Mouse (Mus musculus): ENCODE data around the gene Baat. TPM values are rescaled to one million over a fixed set of nuclear protein-coding genes. Genes with fewer than 3 reads are reported as not detected.

Gene Baat
- polyA plus RNA-seq (2015; fragmentation: Nextera tagmentation; extraction: Ambion mirVana): 0.22 TPM in 1 of 2 replicates, not detected in the other

DNA sequence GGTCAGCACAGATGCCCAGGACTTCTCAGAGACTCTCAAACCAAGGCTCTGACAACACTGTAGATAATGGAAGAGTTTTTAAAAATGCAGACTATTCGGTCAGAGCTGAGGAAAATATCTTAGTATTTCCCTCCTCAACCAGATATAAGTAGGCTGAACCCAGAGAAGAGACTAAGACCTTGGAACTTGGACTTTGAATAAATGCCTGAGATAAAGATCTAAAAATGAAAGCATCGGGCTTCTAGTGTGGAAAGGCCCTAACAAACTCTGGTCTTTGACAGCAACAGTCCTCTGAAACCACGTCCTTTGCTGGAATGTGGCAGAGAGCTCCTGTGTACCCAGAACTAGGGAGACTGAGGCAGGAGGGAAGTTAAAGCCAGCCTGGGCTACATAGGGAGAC lies at the start of gene Baat:
Baat (minus strand) TSS at position 172 of the 400 bp plus-strand sequence.
- H3K27ac ChIP-seq (replicated peaks): no peak within 1 kb of the TSS
- ATAC-seq (ENCODE audit: insufficient number of reproducible peaks, low FRiP score, low TSS enrichment, low read depth): no peak
- 73% methylated on average over 3 of the region's 3 CpGs for WGBS
- H3K4me3 ChIP-seq (replicated peaks): no peak within 1 kb of the TSS
- no peaks in the 10 kb centered on the region for H3K36me3 ChIP-seq
- no peaks in the 10 kb centered on the region for H3K9me3 ChIP-seq (replicated peaks)
- no peaks in the 10 kb centered on the region for H3K27me3 ChIP-seq
- H3K4me2 ChIP-seq (replicated peaks): no peak within 1 kb of the TSS
- H3K9ac ChIP-seq: no peak within 1 kb of the TSS
- no peaks in the 10 kb centered on the region for H3K4me1 ChIP-seq

DNA sequence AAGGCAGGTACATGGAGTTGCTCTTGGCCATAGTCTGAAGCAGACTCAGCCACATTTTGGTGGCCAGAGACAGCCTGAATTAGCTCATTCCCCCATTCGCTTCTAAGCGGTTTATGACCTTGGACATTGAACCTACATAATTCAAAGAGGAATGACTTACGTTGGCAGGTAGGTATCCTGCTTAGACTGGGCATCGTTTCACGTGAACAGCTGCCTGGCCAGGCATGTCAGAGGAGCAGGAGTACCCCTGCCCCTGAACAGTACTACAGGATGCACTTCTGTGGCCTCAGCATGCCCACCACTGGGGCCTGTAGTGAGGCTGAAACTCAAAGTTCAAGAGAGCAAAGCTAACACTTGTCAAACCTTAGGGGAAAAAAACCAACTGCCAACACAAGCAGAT lies 47.0 kb upstream of the Baat start:
- H3K9me3 ChIP-seq (replicated peaks): no peaks in the 10 kb centered on the region
- no peak overlapping the region for H3K4me3 ChIP-seq (replicated peaks)
- H3K36me3 ChIP-seq: no peaks in the 10 kb centered on the region
- no peak overlapping the region for H3K27ac ChIP-seq (replicated peaks)
- ATAC-seq (ENCODE audit: insufficient number of reproducible peaks, low FRiP score, low TSS enrichment, low read depth): no peak
- no peak overlapping the region for H3K9ac ChIP-seq
- 88% methylated on average over 5 of the region's 5 CpGs for WGBS
- H3K4me1 ChIP-seq: no peaks in the 10 kb centered on the region
- H3K4me2 ChIP-seq (replicated peaks): no peak overlapping the region
- no peaks in the 10 kb centered on the region for H3K27me3 ChIP-seq

DNA sequence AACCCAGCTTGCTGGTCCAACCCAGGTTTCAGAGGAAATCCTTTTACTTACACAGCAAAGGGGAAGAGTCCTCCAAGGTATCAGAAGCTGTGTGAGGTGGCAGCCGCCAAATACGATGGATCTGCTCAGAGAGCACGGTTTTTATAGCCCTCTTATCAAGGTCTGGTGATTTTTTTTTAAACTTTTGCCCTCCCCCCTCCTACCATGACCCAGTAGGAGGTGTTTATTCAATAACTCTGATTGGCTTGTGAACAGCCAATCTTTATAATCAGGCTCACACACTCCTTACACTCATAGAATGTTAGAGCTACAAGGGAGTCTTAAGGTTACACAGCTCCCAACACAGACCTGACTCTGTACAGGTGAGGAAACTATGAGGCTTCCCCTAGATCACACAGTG lies 43.0 kb upstream of the Baat start, which contains the start of gene Aldob:
Aldob (minus strand) TSS at position 164 of the 400 bp plus-strand sequence.
- no peak within 1 kb of the TSS for H3K4me3 ChIP-seq (replicated peaks)
- no peaks in the 10 kb centered on the region for H3K36me3 ChIP-seq
- WGBS: 70% methylated on average over 3 of the region's 3 CpGs
- no peak within 1 kb of the TSS for H3K27ac ChIP-seq (replicated peaks)
- no peaks in the 10 kb centered on the region for H3K9me3 ChIP-seq (replicated peaks)
- H3K4me2 ChIP-seq (replicated peaks): no peak within 1 kb of the TSS
- no peaks in the 10 kb centered on the region for H3K4me1 ChIP-seq
- no peak within 1 kb of the TSS for H3K9ac ChIP-seq
- H3K27me3 ChIP-seq: no peaks in the 10 kb centered on the region
- no peak for ATAC-seq (ENCODE audit: insufficient number of reproducible peaks, low FRiP score, low TSS enrichment, low read depth)

DNA sequence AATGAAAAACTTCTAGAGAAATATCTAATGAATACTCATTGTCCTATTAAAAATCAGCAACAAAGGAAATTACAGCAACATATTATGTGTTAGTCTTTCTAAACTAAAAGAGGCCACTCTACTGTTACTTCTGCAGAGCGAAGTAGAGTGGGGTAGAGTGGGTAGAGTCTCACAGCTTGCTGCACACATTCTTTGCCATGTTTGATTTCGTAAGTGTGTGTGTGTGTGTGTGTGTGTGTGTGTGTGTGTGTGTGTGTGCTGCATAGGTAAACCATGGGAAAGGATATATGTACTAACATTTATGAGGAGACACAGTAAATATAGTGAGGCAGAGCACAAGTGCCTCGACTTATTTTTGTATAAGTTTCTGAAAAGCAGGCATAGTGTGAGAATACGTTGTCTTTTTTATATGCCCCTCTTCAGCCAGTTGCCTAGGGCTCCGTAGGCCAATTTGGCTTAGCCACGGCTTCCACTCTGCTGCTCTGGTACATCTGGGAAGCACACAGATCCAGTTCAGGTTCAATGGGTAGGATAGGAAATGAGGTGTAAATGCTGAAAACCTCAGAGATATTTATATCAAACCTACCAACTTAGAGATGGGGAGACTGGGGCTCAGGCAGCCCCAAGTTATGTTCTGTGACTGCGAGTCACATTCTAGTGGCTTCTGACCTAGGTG lies 41.3 kb upstream of the Baat start:
- Histone ChIP-seq H3K9me3 (replicated peaks) (no peaks in the 10 kb centered on the region), H3K4me3 (replicated peaks) (no peak overlapping the region), H3K9ac (no peak overlapping the region), H3K27ac (replicated peaks) (no peak overlapping the region), H3K36me3 (no peaks in the 10 kb centered on the region), H3K4me2 (replicated peaks) (no peak overlapping the region), H3K4me1 (no peaks in the 10 kb centered on the region), H3K27me3 (no peaks in the 10 kb centered on the region)
- ATAC-seq (ENCODE audit: insufficient number of reproducible peaks, low FRiP score, low TSS enrichment, low read depth): no peak
- 85% methylated on average over 7 of the region's 7 CpGs for WGBS

DNA sequence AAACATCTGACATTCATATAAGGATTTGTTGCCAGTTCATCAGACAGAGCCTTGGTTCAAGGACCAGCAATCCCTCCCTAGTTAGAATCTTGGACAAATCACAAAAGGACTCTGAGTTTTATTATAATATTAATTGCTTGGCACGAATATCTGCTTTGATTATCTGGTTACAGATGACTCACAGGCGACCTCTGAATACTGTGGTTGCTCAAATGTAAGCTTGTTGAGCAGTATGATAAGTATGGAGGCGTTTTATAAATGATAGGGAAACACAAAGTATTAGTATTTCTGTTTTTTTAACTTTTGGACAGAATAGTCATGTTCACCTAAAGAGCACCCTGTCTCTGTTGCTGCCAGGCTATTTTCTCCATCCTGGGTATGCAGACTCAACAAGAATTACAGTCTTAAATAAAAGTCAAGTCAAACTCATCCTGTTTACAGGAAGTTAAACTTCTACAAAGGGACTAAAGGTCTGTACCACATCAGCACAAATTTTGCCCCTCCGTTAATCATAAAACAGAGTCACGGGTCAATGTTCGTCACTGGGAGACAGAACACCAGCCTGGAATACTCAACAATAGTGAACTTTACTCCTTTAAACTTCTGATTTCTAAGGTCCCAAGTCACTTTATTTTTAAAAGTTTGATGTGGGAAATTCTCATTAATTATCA lies 40.7 kb upstream of the Baat start:
- no peaks in the 10 kb centered on the region for H3K9me3 ChIP-seq (replicated peaks)
- H3K4me3 ChIP-seq (replicated peaks): no peak overlapping the region
- no peaks in the 10 kb centered on the region for H3K27me3 ChIP-seq
- no peaks in the 10 kb centered on the region for H3K36me3 ChIP-seq
- no peak overlapping the region for H3K27ac ChIP-seq (replicated peaks)
- no peaks in the 10 kb centered on the region for H3K4me1 ChIP-seq
- H3K9ac ChIP-seq: no peak overlapping the region
- 68% methylated on average over 6 of the region's 6 CpGs for WGBS
- no peak overlapping the region for H3K4me2 ChIP-seq (replicated peaks)
- ATAC-seq (ENCODE audit: insufficient number of reproducible peaks, low FRiP score, low TSS enrichment, low read depth): no peak

DNA sequence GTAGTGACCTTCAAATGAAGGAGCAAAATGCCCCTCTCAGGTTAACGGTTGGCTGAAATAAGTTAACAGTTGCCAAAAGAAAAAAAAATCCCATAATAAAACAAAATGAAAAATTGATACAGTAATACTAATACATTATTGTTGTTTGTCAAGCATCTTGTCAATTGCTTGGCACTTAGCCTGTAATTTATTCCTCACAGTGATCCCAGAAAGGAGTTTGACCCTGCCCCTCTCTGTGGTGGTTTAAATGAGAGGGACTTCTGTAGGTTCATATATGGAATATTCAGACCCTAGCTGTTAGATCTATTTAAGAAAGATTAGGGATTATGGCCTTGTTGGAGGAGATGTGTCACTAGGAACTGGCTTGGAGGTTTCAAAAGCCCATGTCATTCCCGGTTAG lies 39.7 kb upstream of the Baat start:
- Histone ChIP-seq H3K27me3 (no peaks in the 10 kb centered on the region), H3K4me3 (replicated peaks) (no peak overlapping the region), H3K4me1 (no peaks in the 10 kb centered on the region), H3K9ac (no peak overlapping the region), H3K9me3 (replicated peaks) (no peaks in the 10 kb centered on the region), H3K36me3 (no peaks in the 10 kb centered on the region), H3K27ac (replicated peaks) (no peak overlapping the region), H3K4me2 (replicated peaks) (no peak overlapping the region)
- 83% methylated on average over 2 of the region's 2 CpGs for WGBS
- ATAC-seq (ENCODE audit: insufficient number of reproducible peaks, low FRiP score, low TSS enrichment, low read depth): no peak

DNA sequence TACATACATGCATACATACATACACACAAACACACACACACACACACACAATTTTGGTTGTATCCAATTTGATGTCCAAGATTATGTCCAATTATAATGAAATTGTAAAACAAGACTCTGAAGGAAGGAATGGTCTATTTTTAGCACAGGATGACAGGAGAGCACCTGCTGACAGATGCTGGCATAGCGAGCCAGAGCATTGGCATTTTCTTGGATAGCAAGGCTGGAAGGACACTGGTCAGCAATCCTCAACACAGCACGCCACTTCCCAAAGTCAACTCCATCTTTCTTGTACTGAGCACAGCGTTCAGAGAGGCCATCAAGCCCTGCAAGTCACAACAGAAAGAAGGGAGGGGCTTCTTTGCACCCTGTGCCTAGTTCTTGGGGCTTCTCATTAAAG lies 34.6 kb upstream of the Baat start:
- Histone ChIP-seq H3K9ac (no peak overlapping the region), H3K4me1 (no peaks in the 10 kb centered on the region), H3K9me3 (replicated peaks) (no peaks in the 10 kb centered on the region), H3K4me2 (replicated peaks) (no peak overlapping the region), H3K27ac (replicated peaks) (no peak overlapping the region), H3K27me3 (no peaks in the 10 kb centered on the region), H3K36me3 (no peaks in the 10 kb centered on the region), H3K4me3 (replicated peaks) (no peak overlapping the region)
- ATAC-seq (ENCODE audit: insufficient number of reproducible peaks, low FRiP score, low TSS enrichment, low read depth): no peak
- 64% methylated on average over 3 of the region's 3 CpGs for WGBS

DNA sequence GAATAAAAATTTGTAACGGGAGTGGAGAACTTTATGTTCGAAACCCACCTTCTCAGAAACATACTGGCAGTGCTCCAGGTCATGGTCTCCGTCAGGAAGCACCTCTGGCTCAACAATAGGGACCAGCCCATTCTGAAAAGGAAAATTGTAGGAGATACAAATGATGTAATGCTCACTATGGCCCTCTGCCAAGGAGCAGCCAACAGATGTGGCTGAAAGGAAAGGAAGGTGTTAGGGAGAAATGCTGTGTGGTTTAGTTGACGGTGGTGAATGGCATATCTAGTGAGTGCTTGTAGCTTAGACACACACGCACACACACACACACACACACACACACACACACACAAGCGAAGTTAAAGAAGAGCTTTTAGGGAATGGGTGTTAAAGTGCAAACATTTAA lies 33.3 kb upstream of the Baat start:
- no peak for ATAC-seq (ENCODE audit: insufficient number of reproducible peaks, low FRiP score, low TSS enrichment, low read depth)
- Histone ChIP-seq H3K27me3 (no peaks in the 10 kb centered on the region), H3K4me1 (no peaks in the 10 kb centered on the region), H3K9me3 (replicated peaks) (no peaks in the 10 kb centered on the region), H3K9ac (no peak overlapping the region), H3K4me3 (replicated peaks) (no peak overlapping the region), H3K27ac (replicated peaks) (no peak overlapping the region), H3K36me3 (no peaks in the 10 kb centered on the region), H3K4me2 (replicated peaks) (no peak overlapping the region)
- WGBS: 57% methylated on average over 6 of the region's 6 CpGs

DNA sequence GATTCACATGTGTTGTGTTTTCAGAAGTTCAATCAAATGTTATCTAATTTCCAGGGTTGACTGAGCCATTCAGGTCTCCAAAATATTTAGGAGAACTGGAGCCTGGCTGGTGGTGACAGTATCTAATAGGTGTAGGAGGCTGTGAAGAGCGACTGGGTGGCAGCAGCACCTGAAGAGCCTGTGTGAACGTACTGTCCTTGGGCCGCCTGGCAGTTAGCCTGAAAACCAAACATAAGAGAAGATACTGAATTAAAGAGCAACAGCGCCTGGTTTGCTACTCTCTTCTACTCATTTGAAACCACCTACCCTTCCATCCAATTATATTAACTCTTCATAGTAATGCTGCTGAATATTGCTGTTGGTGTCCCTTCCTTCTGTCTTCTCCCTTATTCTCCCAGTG lies 30.3 kb upstream of the Baat start:
- Histone ChIP-seq H3K4me3 (replicated peaks) (no peak overlapping the region), H3K36me3 (0 out of 2 replicates have a peak, but pooled peaks cover 6% of the 10 kb centered on the region), H3K27me3 (no peaks in the 10 kb centered on the region), H3K4me2 (replicated peaks) (no peak overlapping the region), H3K4me1 (no peaks in the 10 kb centered on the region), H3K9me3 (replicated peaks) (no peaks in the 10 kb centered on the region), H3K9ac (no peak overlapping the region), H3K27ac (replicated peaks) (no peak overlapping the region)
- 82% methylated on average over 4 of the region's 4 CpGs for WGBS
- ATAC-seq (ENCODE audit: insufficient number of reproducible peaks, low FRiP score, low TSS enrichment, low read depth): no peak

DNA sequence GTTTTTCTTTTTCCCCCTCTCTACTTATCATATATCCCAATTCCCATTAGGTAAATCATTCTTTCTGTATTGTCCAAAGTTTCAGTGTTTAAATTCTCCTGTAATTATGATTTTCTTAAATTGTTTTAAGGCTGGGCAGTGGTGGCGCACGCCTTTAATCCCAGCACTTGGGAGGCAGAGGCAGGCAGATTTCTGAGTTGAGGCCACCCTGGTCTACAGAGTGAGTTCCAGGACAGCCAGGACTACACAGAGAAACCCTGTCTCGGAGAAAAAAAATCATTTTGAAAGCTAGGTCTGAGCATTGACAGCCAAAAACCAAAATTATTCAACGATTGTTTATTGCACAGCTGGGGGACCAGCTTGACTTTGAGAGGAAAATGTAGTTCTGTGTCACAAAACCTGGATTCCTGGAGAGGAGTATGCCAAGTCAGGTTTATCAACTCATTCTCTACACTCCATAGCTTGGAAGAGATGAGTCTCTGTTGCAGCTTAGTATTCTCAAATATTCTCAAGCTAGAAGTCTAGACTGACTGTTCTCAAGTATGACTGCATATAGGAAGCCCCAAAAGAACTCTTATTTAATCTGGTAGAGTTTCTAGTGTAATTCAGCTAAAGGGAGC lies 29.4 kb upstream of the Baat start:
- Histone ChIP-seq H3K27ac (replicated peaks) (no peak overlapping the region), H3K36me3 (peaks cover 10% of the 10 kb centered on the region), H3K4me1 (no peaks in the 10 kb centered on the region), H3K27me3 (no peaks in the 10 kb centered on the region), H3K4me2 (replicated peaks) (no peak overlapping the region), H3K9me3 (replicated peaks) (0 out of 2 replicates have a peak, but pooled peaks cover under 1% of the 10 kb centered on the region), H3K9ac (no peak overlapping the region), H3K4me3 (replicated peaks) (no peak overlapping the region)
- 93% methylated on average over 4 of the region's 4 CpGs for WGBS
- ATAC-seq (ENCODE audit: insufficient number of reproducible peaks, low FRiP score, low TSS enrichment, low read depth): no peak

DNA sequence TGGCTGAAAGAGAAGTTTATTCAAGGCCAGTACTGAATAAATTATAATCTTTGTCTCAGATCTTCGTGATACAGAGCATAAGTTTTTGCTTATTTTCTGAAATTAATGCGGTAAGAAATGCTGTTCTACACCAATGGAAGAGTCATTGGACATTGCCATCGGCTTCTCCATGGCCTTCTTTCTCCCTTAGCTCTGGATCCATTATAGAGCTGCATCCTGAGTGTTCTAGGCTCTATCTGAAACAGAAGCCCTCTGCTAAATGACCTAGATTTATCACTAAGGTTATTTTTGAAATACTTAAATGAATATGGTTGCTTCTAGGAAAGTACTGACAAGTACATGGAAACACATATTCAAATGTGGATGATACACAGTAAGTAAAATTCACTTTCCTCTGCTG lies 28.7 kb upstream of the Baat start:
- peaks cover 8% of the 10 kb centered on the region; the same call in 1 of the 2 replicates for H3K9me3 ChIP-seq (replicated peaks)
- no peak overlapping the region for H3K9ac ChIP-seq
- no peak overlapping the region for H3K27ac ChIP-seq (replicated peaks)
- WGBS: 89% methylated on average over 3 of the region's 3 CpGs
- no peak for ATAC-seq (ENCODE audit: insufficient number of reproducible peaks, low FRiP score, low TSS enrichment, low read depth)
- no peaks in the 10 kb centered on the region for H3K4me1 ChIP-seq
- H3K36me3 ChIP-seq: peaks cover 18% of the 10 kb centered on the region
- H3K4me2 ChIP-seq (replicated peaks): no peak overlapping the region
- H3K4me3 ChIP-seq (replicated peaks): no peak overlapping the region
- no peaks in the 10 kb centered on the region for H3K27me3 ChIP-seq
